Mouse (Mus musculus): ENCODE results near the gene Tmco4. TPM values are rescaled to one million over a fixed set of nuclear protein-coding genes. Genes with fewer than 3 reads are reported as not detected.

Tmco4 gene
- polyA plus RNA-seq, 1 experiment from 2014 or later: 17.1 TPM

DNA sequence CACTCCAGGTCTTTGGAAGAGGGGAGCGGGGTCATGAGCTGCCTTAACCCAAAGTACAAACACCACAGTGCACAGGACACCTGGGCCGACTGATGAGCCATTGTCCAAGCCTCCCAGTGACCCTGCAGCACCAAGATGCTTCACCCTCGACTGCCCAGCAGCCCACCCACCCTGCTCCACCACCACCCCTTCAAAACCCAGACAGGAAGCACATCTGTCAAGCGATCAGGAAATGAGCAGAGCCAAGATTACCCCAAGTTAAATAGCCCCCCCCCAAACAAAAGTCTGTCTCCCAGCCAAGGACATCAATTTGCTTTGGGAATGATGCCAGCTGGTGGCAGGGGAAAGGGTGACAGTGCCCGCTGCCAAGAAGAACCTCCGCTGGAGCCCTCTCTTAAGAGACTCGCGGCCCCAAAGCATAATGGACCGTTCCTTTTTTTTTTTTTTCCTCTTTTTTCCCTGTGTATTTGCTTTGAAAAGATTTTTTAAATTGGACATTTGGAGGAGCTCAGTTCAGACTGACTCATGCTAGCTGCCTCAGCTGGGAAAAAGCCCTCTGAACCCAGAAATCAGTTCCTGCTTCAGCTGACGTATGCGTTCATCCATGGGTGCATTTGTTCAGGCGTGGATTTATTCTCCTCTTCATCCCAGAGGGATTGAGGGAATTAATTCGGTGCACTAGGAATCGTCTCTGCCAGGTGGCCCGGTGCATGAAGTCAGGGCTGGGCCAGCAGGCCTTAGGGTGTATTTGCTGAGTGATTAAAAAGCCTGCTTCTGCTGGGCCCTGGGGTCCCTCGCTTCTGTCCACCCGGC is 65.3 kb downstream of the Tmco4 start:
- Histone ChIP-seq H3K36me3 (ENCODE audit: control insufficient read depth, insufficient read depth, low read length) (peaks cover 9% of the 10 kb centered on the region), H3K27ac (ENCODE audit: low read length) (no peak overlapping the region), H3K9ac (ENCODE audit: low read depth, low read length) (no peak overlapping the region), H3K9me3 (ENCODE audit: control insufficient read depth, low read length) (no peaks in the 10 kb centered on the region), H3K4me1 (ENCODE audit: control insufficient read depth, insufficient read depth, low read length) (peaks cover 8% of the 10 kb centered on the region), H3K4me3 (ENCODE audit: low read length) (no peak overlapping the region), H3K27me3 (replicated peaks; ENCODE audit: control insufficient read depth, insufficient read depth, low read length) (no peaks in the 10 kb centered on the region), H3K4me2 (ENCODE audit: low read depth, low read length) (no peak overlapping the region)
- ATAC-seq: no peak
- WGBS: 53% methylated on average over 17 of the region's 17 CpGs

DNA sequence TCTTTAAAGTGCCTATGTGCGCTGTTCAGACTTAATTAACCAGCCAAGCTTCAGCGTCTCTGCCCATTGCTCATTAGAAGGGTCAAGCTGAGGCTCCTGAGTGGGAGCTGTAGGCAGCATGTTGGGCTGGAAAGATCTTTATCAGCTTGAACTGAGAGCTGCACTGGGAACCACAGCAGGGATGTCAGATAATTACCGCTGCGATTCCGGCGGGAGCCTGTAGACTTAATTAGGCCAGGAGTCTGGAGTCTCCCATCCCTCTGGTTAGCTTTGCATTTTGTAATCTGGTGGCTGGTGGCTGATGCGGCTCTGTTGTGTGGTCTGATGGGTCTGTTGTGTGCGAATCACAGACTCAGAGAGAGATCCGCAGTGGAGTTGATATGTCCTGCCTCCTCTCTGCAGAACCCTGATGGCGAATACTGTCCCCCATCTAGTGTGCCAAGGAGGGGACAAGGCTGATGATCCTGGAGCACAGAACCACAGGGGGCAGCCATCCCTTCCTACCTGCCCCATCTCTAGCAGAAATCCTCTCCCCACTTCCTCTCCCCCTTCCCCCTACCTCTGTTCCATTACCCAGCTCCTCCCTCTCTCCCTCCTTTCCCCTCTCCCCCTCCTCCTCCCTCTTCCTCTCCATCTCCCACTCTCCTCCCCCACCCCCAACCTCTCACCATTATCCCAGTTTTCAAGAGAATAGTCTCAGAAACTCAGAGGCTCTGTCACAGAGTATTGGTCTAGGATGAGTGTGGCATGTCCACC is 67.6 kb downstream of the Tmco4 start:
- H3K4me2 ChIP-seq (ENCODE audit: low read depth, low read length): no peak overlapping the region
- H3K27ac ChIP-seq (ENCODE audit: low read length): no peak overlapping the region
- H3K4me1 ChIP-seq (ENCODE audit: control insufficient read depth, insufficient read depth, low read length): peaks cover 8% of the 10 kb centered on the region
- WGBS: 22% methylated on average over 10 of the region's 10 CpGs
- no peak overlapping the region for H3K9ac ChIP-seq (ENCODE audit: low read depth, low read length)
- H3K4me3 ChIP-seq (ENCODE audit: low read length): no peak overlapping the region
- peaks cover 9% of the 10 kb centered on the region for H3K36me3 ChIP-seq (ENCODE audit: control insufficient read depth, insufficient read depth, low read length)
- no peaks in the 10 kb centered on the region for H3K9me3 ChIP-seq (ENCODE audit: control insufficient read depth, low read length)
- no peak for ATAC-seq
- H3K27me3 ChIP-seq (replicated peaks; ENCODE audit: control insufficient read depth, insufficient read depth, low read length): no peaks in the 10 kb centered on the region

DNA sequence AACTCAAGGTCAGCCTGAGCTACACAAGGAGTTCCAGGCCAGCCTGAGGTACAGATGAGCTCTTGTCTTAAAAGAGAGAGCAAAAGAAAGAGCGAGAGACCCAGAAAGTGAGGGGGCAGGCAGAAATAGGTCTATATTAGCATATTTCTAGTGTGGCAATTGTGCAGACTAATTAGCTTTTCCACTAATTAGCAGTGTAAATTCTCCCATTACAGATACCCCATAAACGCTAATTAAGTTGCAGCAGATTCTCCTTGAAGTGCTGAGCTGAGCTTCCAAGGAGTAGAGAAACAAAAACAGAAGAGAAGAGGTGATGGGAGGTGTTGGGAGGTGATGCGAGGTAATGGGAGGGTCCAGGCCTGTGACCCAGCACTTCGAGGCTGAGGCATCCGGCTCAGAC is 69.9 kb downstream of the Tmco4 start:
- 83% methylated on average over 5 of the region's 5 CpGs for WGBS
- no peak for ATAC-seq
- Histone ChIP-seq H3K9ac (ENCODE audit: low read depth, low read length) (no peak overlapping the region), H3K27me3 (replicated peaks; ENCODE audit: control insufficient read depth, insufficient read depth, low read length) (no peaks in the 10 kb centered on the region), H3K4me1 (ENCODE audit: control insufficient read depth, insufficient read depth, low read length) (peaks cover 7% of the 10 kb centered on the region), H3K36me3 (ENCODE audit: control insufficient read depth, insufficient read depth, low read length) (no peaks in the 10 kb centered on the region), H3K27ac (ENCODE audit: low read length) (no peak overlapping the region), H3K4me3 (ENCODE audit: low read length) (no peak overlapping the region), H3K4me2 (ENCODE audit: low read depth, low read length) (no peak overlapping the region), H3K9me3 (ENCODE audit: control insufficient read depth, low read length) (no peaks in the 10 kb centered on the region)

DNA sequence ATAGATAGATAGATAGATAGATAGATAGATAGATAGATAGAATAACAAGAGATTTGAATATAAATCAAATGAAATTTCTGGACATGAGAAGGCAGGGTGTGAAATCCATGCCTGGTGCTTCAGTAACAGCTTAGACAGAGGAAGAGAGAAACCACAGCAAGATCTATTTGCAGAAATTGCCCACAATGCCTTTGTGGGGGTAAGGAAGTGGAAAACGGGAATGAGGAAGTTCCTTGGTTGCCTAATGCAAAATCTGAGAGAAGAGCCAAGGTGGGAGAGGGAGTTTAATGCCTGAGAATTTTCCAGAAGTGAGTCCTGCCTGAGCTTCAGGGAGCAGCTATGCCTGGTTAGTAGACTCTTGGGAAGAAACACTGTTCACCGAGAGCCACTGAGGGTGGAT is 70.9 kb downstream of the Tmco4 start:
- no peak overlapping the region for H3K4me3 ChIP-seq (ENCODE audit: low read length)
- no peak for ATAC-seq
- H3K9me3 ChIP-seq (ENCODE audit: control insufficient read depth, low read length): no peaks in the 10 kb centered on the region
- no peaks in the 10 kb centered on the region for H3K36me3 ChIP-seq (ENCODE audit: control insufficient read depth, insufficient read depth, low read length)
- no peak overlapping the region for H3K4me2 ChIP-seq (ENCODE audit: low read depth, low read length)
- WGBS: 81% methylated on average over 2 of the region's 2 CpGs
- H3K9ac ChIP-seq (ENCODE audit: low read depth, low read length): no peak overlapping the region
- H3K27me3 ChIP-seq (replicated peaks; ENCODE audit: control insufficient read depth, insufficient read depth, low read length): no peaks in the 10 kb centered on the region
- no peaks in the 10 kb centered on the region for H3K4me1 ChIP-seq (ENCODE audit: control insufficient read depth, insufficient read depth, low read length)
- H3K27ac ChIP-seq (ENCODE audit: low read length): no peak overlapping the region

DNA sequence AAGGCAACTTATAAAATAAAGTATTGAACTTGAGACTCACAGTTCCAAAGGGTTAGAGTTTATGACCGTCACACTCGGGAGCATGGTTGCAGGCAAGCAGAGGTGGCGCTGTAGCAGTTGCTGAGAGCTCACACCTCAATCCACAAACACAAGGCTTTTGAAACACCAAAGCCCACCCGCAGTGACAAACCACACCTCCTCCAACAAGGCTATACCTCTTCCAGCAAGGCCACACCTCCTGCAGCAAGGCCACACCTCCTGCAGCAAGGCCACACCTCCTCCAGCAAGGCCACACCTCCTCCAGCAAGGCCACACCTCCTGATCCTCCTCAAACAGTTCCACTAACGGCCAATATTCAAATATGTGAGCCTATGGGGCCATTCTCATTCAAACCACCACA is 71.9 kb downstream of the Tmco4 start:
- H3K36me3 ChIP-seq (ENCODE audit: control insufficient read depth, insufficient read depth, low read length): no peaks in the 10 kb centered on the region
- H3K4me1 ChIP-seq (ENCODE audit: control insufficient read depth, insufficient read depth, low read length): no peaks in the 10 kb centered on the region
- H3K27ac ChIP-seq (ENCODE audit: low read length): no peak overlapping the region
- no peak for ATAC-seq
- H3K4me3 ChIP-seq (ENCODE audit: low read length): no peak overlapping the region
- H3K9me3 ChIP-seq (ENCODE audit: control insufficient read depth, low read length): no peaks in the 10 kb centered on the region
- H3K4me2 ChIP-seq (ENCODE audit: low read depth, low read length): no peak overlapping the region
- 91% methylated on average over 5 of the region's 5 CpGs for WGBS
- H3K9ac ChIP-seq (ENCODE audit: low read depth, low read length): no peak overlapping the region
- no peaks in the 10 kb centered on the region for H3K27me3 ChIP-seq (replicated peaks; ENCODE audit: control insufficient read depth, insufficient read depth, low read length)

DNA sequence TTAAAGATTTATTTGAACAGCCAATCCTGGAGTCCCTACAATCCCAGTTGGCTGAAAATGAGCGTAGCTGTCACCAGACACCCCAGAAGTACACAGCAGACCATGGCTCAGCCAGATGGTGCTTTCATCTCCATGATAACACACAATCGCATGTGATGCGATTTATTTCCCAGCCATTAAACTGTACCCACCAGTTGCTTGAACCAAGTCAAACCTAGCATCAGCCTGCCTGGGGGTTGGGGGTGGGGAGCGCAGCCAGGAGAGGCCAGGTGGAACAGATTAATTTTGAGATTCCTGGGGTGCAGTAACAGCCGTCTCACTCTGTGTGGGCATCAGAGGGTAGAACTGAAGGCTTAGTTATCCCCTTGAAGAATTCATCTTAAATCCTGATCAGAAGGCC is 73.7 kb downstream of the Tmco4 start:
- Histone ChIP-seq H3K9ac (ENCODE audit: low read depth, low read length) (no peak overlapping the region), H3K4me1 (ENCODE audit: control insufficient read depth, insufficient read depth, low read length) (no peaks in the 10 kb centered on the region), H3K36me3 (ENCODE audit: control insufficient read depth, insufficient read depth, low read length) (no peaks in the 10 kb centered on the region), H3K27ac (ENCODE audit: low read length) (no peak overlapping the region), H3K27me3 (replicated peaks; ENCODE audit: control insufficient read depth, insufficient read depth, low read length) (no peaks in the 10 kb centered on the region), H3K4me2 (ENCODE audit: low read depth, low read length) (no peak overlapping the region), H3K4me3 (ENCODE audit: low read length) (no peak overlapping the region), H3K9me3 (ENCODE audit: control insufficient read depth, low read length) (no peaks in the 10 kb centered on the region)
- WGBS: 83% methylated on average over 5 of the region's 5 CpGs
- no peak for ATAC-seq

DNA sequence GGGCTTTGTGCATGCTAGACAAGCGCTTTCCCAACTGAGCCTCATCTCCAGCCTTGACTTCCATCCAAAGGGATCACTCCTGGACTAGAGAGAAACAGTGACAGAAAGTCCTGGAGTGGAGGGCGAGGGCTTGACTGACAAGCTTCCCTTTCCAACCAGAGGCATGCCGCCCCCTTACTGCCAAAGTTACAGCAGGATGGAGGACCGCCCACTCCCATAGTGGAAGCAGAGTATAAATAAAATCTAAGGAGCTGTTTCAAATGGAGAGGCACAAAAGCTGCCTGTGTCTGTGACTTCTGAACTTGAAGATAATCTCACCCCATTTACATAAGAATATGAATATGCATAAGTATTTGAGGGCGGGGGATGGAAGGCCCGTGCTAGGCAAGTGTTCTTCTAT is 75.8 kb downstream of the Tmco4 start:
- H3K9ac ChIP-seq (ENCODE audit: low read depth, low read length): no peak overlapping the region
- H3K4me3 ChIP-seq (ENCODE audit: low read length): no peak overlapping the region
- no peaks in the 10 kb centered on the region for H3K36me3 ChIP-seq (ENCODE audit: control insufficient read depth, insufficient read depth, low read length)
- no peaks in the 10 kb centered on the region for H3K9me3 ChIP-seq (ENCODE audit: control insufficient read depth, low read length)
- no peak overlapping the region for H3K27ac ChIP-seq (ENCODE audit: low read length)
- WGBS: 77% methylated on average over 6 of the region's 6 CpGs
- no peaks in the 10 kb centered on the region for H3K27me3 ChIP-seq (replicated peaks; ENCODE audit: control insufficient read depth, insufficient read depth, low read length)
- H3K4me1 ChIP-seq (ENCODE audit: control insufficient read depth, insufficient read depth, low read length): no peaks in the 10 kb centered on the region
- ATAC-seq: no peak
- H3K4me2 ChIP-seq (ENCODE audit: low read depth, low read length): no peak overlapping the region

DNA sequence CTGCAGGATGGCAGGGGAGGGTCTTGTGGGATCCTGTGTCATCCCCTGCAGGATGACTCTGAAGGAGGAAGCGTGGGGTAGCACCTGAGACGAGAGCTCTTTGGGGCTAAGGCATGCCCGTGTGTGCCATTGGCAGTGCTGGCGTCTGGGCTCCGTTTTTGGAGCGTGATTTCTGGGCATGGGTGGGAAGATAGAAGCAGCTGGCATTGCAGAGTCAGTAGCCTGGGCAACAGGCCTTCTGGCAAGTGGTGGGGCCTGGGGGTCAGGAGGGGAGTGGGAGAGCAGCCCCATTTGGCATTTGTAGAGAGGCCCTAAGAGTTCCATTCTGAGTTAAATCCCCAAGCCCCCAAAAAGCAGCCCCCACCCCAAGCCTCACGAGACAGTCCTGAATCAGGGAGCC is 80.1 kb downstream of the Tmco4 start:
- H3K27ac ChIP-seq (ENCODE audit: low read length): no peak overlapping the region
- no peak for ATAC-seq
- no peaks in the 10 kb centered on the region for H3K9me3 ChIP-seq (ENCODE audit: control insufficient read depth, low read length)
- H3K4me1 ChIP-seq (ENCODE audit: control insufficient read depth, insufficient read depth, low read length): no peaks in the 10 kb centered on the region
- H3K36me3 ChIP-seq (ENCODE audit: control insufficient read depth, insufficient read depth, low read length): no peaks in the 10 kb centered on the region
- H3K27me3 ChIP-seq (replicated peaks; ENCODE audit: control insufficient read depth, insufficient read depth, low read length): no peaks in the 10 kb centered on the region
- no peak overlapping the region for H3K4me2 ChIP-seq (ENCODE audit: low read depth, low read length)
- no peak overlapping the region for H3K4me3 ChIP-seq (ENCODE audit: low read length)
- H3K9ac ChIP-seq (ENCODE audit: low read depth, low read length): no peak overlapping the region
- WGBS: 79% methylated on average over 7 of the region's 7 CpGs

DNA sequence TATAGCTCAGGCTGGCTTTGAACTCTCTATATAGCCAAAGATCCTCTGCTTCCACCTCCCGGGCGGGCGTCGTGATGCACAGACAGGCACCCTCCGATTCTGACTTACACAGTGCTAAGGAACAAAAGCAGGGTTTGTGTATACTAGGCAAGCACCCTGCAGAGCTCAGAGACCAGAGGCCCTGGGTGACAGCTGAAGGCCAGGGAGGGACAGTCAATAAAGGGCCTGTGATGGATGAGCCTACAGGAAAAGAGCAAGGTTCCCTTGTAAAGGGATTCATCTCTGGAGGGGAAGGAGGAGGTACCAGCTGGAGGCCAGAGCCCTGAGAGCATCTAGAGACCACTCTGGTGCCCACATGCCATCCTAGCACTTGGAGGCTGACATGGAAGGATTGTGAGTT is 80.7 kb downstream of the Tmco4 start:
- Histone ChIP-seq H3K4me2 (ENCODE audit: low read depth, low read length) (no peak overlapping the region), H3K27ac (ENCODE audit: low read length) (no peak overlapping the region), H3K9me3 (ENCODE audit: control insufficient read depth, low read length) (no peaks in the 10 kb centered on the region), H3K4me1 (ENCODE audit: control insufficient read depth, insufficient read depth, low read length) (no peaks in the 10 kb centered on the region), H3K4me3 (ENCODE audit: low read length) (no peak overlapping the region), H3K27me3 (replicated peaks; ENCODE audit: control insufficient read depth, insufficient read depth, low read length) (no peaks in the 10 kb centered on the region), H3K36me3 (ENCODE audit: control insufficient read depth, insufficient read depth, low read length) (no peaks in the 10 kb centered on the region), H3K9ac (ENCODE audit: low read depth, low read length) (no peak overlapping the region)
- no peak for ATAC-seq
- 62% methylated on average over 5 of the region's 5 CpGs for WGBS

Measured in intestine, embryonic 16.5 days (tissue).